Mouse (Mus musculus) neutrophil, adult 83 days (primary cell): ENCODE data around the gene Gm5771. TPM values are rescaled to one million over a fixed set of nuclear protein-coding genes. Genes with fewer than 3 reads are reported as not detected.

Source experiments
- total RNA-seq, 2 experiments: library from RNA; stranded (reverse); gene quantifications; one replicate each; pipeline ENCODE4 v1.2.4; 2023

The Gm5771 gene
- not detected for total RNA-seq

GRCm38 (mm10) chr6:41392056-41392455 lies at the start of gene Gm5771:
Gene Gm5771, plus strand, starts transcription at chr6:41392356.

GRCm38 (mm10) chr6:41353932-41354331 lies 38.2 kb upstream of the Gm5771 start, which contains the start of gene Try10:
Gene Try10, plus strand, starts transcription at chr6:41354105.

GRCm38 (mm10) chr6:41377578-41377977 lies 14.6 kb upstream of the Gm5771 start, which contains the start of gene Prss3:
Gene Prss3, minus strand, starts transcription at chr6:41377678.

GRCm38 (mm10) chr6:41446045-41446444 lies 53.9 kb downstream of the Gm5771 start, which contains the start of gene Gm10334:
Gene Gm10334, minus strand, starts transcription at chr6:41446145.

Other genes with a start within 250 kb of the Gm5771 start
- gene Try4, start 90.1 kb upstream of the Gm5771 start, total RNA-seq = not detected
- not detected for gene Try5, start 75.5 kb upstream of the Gm5771 start, total RNA-seq
- gene Try10, start 38.3 kb upstream of the Gm5771 start, total RNA-seq = not detected
- not detected for gene Prss3, start 14.7 kb upstream of the Gm5771 start, total RNA-seq
- not detected for gene Gm10334, start 53.8 kb downstream of the Gm5771 start, total RNA-seq
- not detected for gene Prss1, start 66.6 kb downstream of the Gm5771 start, total RNA-seq
- under 1 TPM in 1 of 2 experiments, not detected in 1; 0.53 TPM for gene Prss2, start 129.4 kb downstream of the Gm5771 start, total RNA-seq
- 1 to 10 TPM in 1 of 2 experiments, under 1 TPM in 1; 0.20 to 1.5 TPM for gene Ephb6, start 213.1 kb downstream of the Gm5771 start, total RNA-seq
- gene Trpv6, start 244.0 kb downstream of the Gm5771 start, total RNA-seq = not detected